Comparison of ENCODE assay signal across 8 mouse cellular contexts in genomic region chr7:122133338-122133625, GRCm38 (mm10). TPM values are rescaled to one million over a fixed set of nuclear protein-coding genes. Genes with fewer than 3 reads are reported as not detected.
DNase-seq lines count a peak whose midpoint lies in the region; ATAC-seq and TF ChIP-seq lines count a peak whose summit lies in the region.

No protein-coding gene starts in this region.

- WGBS in liver, adult 2 months = 13% methylated on average over 8 of the region's 8 CpGs
- 17% methylated on average over 8 of the region's 8 CpGs for WGBS in embryonic facial prominence, embryonic 13.5 days
- 15% methylated on average over 8 of the region's 8 CpGs for whole genome bisulfite sequencing in intestine, embryonic 15.5 days
- WGBS in neural tube, embryonic 13.5 days = 18% methylated on average over 8 of the region's 8 CpGs

- H3K9ac ChIP-seq in liver, adult 2 months (ENCODE audit: low read depth, low read length) = peak overlapping the region; percentile 89
- peak overlapping the region; percentile 91 for H3K9ac ChIP-seq in embryonic facial prominence, embryonic 13.5 days
- H3K9ac ChIP-seq in intestine, embryonic 15.5 days = peak overlapping the region; percentile 81
- peak overlapping the region; percentile 90 for H3K9ac ChIP-seq in neural tube, embryonic 13.5 days

- no peak for TF ChIP-seq POLR2A in liver, adult 2 months (IDR thresholded peaks at IDR 0.05; ENCODE audit: extremely low read depth, insufficient read depth, low read length)

- H3K36me3 ChIP-seq in liver, adult 2 months (ENCODE audit: control insufficient read depth, insufficient read depth, low read length) = peaks cover 24% of the 10 kb centered on the region
- H3K36me3 ChIP-seq in embryonic facial prominence, embryonic 13.5 days = peaks cover 42% of the 10 kb centered on the region
- H3K36me3 ChIP-seq in intestine, embryonic 15.5 days = no peaks in the 10 kb centered on the region
- peaks cover 38% of the 10 kb centered on the region for H3K36me3 ChIP-seq in neural tube, embryonic 13.5 days

- H3K27ac ChIP-seq in liver, adult 2 months (replicated peaks; ENCODE audit: insufficient read depth, low read depth, low read length) = peak overlapping the region; percentile 30; the same call in 1 of the 2 replicates
- peak overlapping the region; percentile 80 for H3K27ac ChIP-seq in embryonic facial prominence, embryonic 13.5 days
- peak overlapping the region; percentile 65; the same call in 1 of the 2 replicates for H3K27ac ChIP-seq in intestine, embryonic 15.5 days
- peak overlapping the region; percentile 70 for H3K27ac ChIP-seq in neural tube, embryonic 13.5 days (replicated peaks)

- no peak for TF ChIP-seq CTCF in liver, adult 2 months (IDR thresholded peaks at IDR 0.05; ENCODE audit: low read depth, low read length)

- H3K4me3 ChIP-seq in liver, adult 2 months (ENCODE audit: insufficient read depth, low read depth, low read length) = peak overlapping the region; percentile 84
- peak overlapping the region; percentile 93 for H3K4me3 ChIP-seq in embryonic facial prominence, embryonic 13.5 days
- peak overlapping the region; percentile 89 for H3K4me3 ChIP-seq in intestine, embryonic 15.5 days (replicated peaks)
- peak overlapping the region; percentile 96 for H3K4me3 ChIP-seq in neural tube, embryonic 13.5 days

- H3K9me3 ChIP-seq in embryonic facial prominence, embryonic 13.5 days = no peaks in the 10 kb centered on the region
- H3K9me3 ChIP-seq in intestine, embryonic 15.5 days = no peaks in the 10 kb centered on the region
- H3K9me3 ChIP-seq in neural tube, embryonic 13.5 days = no peaks in the 10 kb centered on the region

- ATAC-seq in embryonic facial prominence, embryonic 13.5 days (ENCODE audit: insufficient number of reproducible peaks, insufficient read depth, low FRiP score, low TSS enrichment, low read depth) = no peak
- no peak for ATAC-seq in intestine, embryonic 15.5 days
- peak; percentile 44; the same call in 1 of the 2 replicates for ATAC-seq in neural tube, embryonic 13.5 days (ENCODE audit: low read depth)

- 0 out of 2 replicates have a peak, but pooled peaks cover 4% of the 10 kb centered on the region for H3K4me1 ChIP-seq in liver, adult 2 months (ENCODE audit: control insufficient read depth, insufficient read depth, low read length)
- peaks cover 9% of the 10 kb centered on the region for H3K4me1 ChIP-seq in embryonic facial prominence, embryonic 13.5 days
- no peaks in the 10 kb centered on the region for H3K4me1 ChIP-seq in intestine, embryonic 15.5 days (replicated peaks)
- H3K4me1 ChIP-seq in neural tube, embryonic 13.5 days (replicated peaks) = peaks cover 19% of the 10 kb centered on the region

- no peak for DNase-seq in liver, adult 2 months (ENCODE audit: extremely low read depth, low read depth, low spot score)
- no peak for DNase-seq in liver
- no peak for DNase-seq in ovary, postnatal 36 days (ENCODE audit: low spot score)
- DNase-seq in spleen, postnatal 14 days (ENCODE audit: low spot score in 2 of 2) = no peak
- no peak for DNase-seq in urinary bladder, postnatal 14 days (ENCODE audit: low spot score)

- no peaks in the 10 kb centered on the region for H3K27me3 ChIP-seq in liver, adult 2 months (ENCODE audit: control insufficient read depth, insufficient read depth, low read length)
- H3K27me3 ChIP-seq in embryonic facial prominence, embryonic 13.5 days = no peaks in the 10 kb centered on the region
- H3K27me3 ChIP-seq in intestine, embryonic 15.5 days (replicated peaks) = no peaks in the 10 kb centered on the region
- no peaks in the 10 kb centered on the region for H3K27me3 ChIP-seq in neural tube, embryonic 13.5 days

- peak overlapping the region; percentile 81 for H3K4me2 ChIP-seq in embryonic facial prominence, embryonic 13.5 days
- H3K4me2 ChIP-seq in intestine, embryonic 15.5 days (replicated peaks) = peak overlapping the region; percentile 57
- peak overlapping the region; percentile 75 for H3K4me2 ChIP-seq in neural tube, embryonic 13.5 days

- peaks cover 3% of the 10 kb centered on the region; the same call in 1 of the 2 replicates for H3K79me2 ChIP-seq in liver, adult 2 months (ENCODE audit: control insufficient read depth, insufficient read depth, low read length)

RNA-seq across cellular contexts. Expression of gene Dctn5, which starts 0.4 kb away (rescaled TPM):
- 13.9 and 14.6 TPM in 2 replicates for total RNA-seq in liver, adult 2 months (2014; rRNA removed)
- 30.0 and 32.7 TPM in 2 replicates for polyA plus RNA-seq in liver, adult 2 months (2012; rRNA removed)
- polyA plus RNA-seq in embryonic facial prominence, embryonic 13.5 days (2015; fragmentation: Nextera tagmentation; extraction: Ambion mirVana) = 128 and 129 TPM in 2 replicates
- 112 and 121 TPM in 2 replicates for polyA plus RNA-seq in intestine, embryonic 15.5 days (2015; fragmentation: Nextera tagmentation; extraction: Ambion mirVana)
- polyA plus RNA-seq in neural tube, embryonic 13.5 days (2015; fragmentation: Nextera tagmentation; extraction: Ambion mirVana) = 162 and 168 TPM in 2 replicates

RNA-seq across cellular contexts. Expression of gene Palb2, which starts 0.5 kb away (rescaled TPM):
- total RNA-seq in liver, adult 2 months (2014; rRNA removed) = 0.83 and 1.4 TPM in 2 replicates
- 0.23 and 0.51 TPM in 2 replicates for polyA plus RNA-seq in liver, adult 2 months (2012; rRNA removed)
- polyA plus RNA-seq in embryonic facial prominence, embryonic 13.5 days (2015; fragmentation: Nextera tagmentation; extraction: Ambion mirVana) = 14.7 and 16.2 TPM in 2 replicates
- polyA plus RNA-seq in intestine, embryonic 15.5 days (2015; fragmentation: Nextera tagmentation; extraction: Ambion mirVana) = 12.2 and 14.4 TPM in 2 replicates
- 6.5 and 6.7 TPM in 2 replicates for polyA plus RNA-seq in neural tube, embryonic 13.5 days (2015; fragmentation: Nextera tagmentation; extraction: Ambion mirVana)

RNA-seq across cellular contexts. Expression of gene Plk1, which starts 26.0 kb away (rescaled TPM):
- total RNA-seq in liver, adult 2 months (2014; rRNA removed) = 0.40 and 0.74 TPM in 2 replicates
- 0.24 and 0.42 TPM in 2 replicates for polyA plus RNA-seq in liver, adult 2 months (2012; rRNA removed)
- 112 and 125 TPM in 2 replicates for polyA plus RNA-seq in embryonic facial prominence, embryonic 13.5 days (2015; fragmentation: Nextera tagmentation; extraction: Ambion mirVana)
- 113 and 122 TPM in 2 replicates for polyA plus RNA-seq in intestine, embryonic 15.5 days (2015; fragmentation: Nextera tagmentation; extraction: Ambion mirVana)
- polyA plus RNA-seq in neural tube, embryonic 13.5 days (2015; fragmentation: Nextera tagmentation; extraction: Ambion mirVana) = 23.5 and 27.4 TPM in 2 replicates

RNA-seq across cellular contexts. Expression of gene Ndufab1, which starts 31.6 kb away (rescaled TPM):
- 72.3 and 84.0 TPM in 2 replicates for total RNA-seq in liver, adult 2 months (2014; rRNA removed)
- polyA plus RNA-seq in liver, adult 2 months (2012; rRNA removed) = 379 and 468 TPM in 2 replicates
- 623 and 680 TPM in 2 replicates for polyA plus RNA-seq in embryonic facial prominence, embryonic 13.5 days (2015; fragmentation: Nextera tagmentation; extraction: Ambion mirVana)
- polyA plus RNA-seq in intestine, embryonic 15.5 days (2015; fragmentation: Nextera tagmentation; extraction: Ambion mirVana) = 907 and 931 TPM in 2 replicates
- 715 and 766 TPM in 2 replicates for polyA plus RNA-seq in neural tube, embryonic 13.5 days (2015; fragmentation: Nextera tagmentation; extraction: Ambion mirVana)

RNA-seq across cellular contexts. Expression of gene Ern2, which starts 52.7 kb away (rescaled TPM):
- total RNA-seq in liver, adult 2 months (2014; rRNA removed) = not detected in 2 replicates
- 0.04 and 0.10 TPM in 2 replicates for polyA plus RNA-seq in liver, adult 2 months (2012; rRNA removed)
- polyA plus RNA-seq in embryonic facial prominence, embryonic 13.5 days (2015; fragmentation: Nextera tagmentation; extraction: Ambion mirVana) = not detected in 2 replicates
- 4.8 and 6.2 TPM in 2 replicates for polyA plus RNA-seq in intestine, embryonic 15.5 days (2015; fragmentation: Nextera tagmentation; extraction: Ambion mirVana)
- polyA plus RNA-seq in neural tube, embryonic 13.5 days (2015; fragmentation: Nextera tagmentation; extraction: Ambion mirVana) = 0.68 and 1.0 TPM in 2 replicates

Comparison
In these comparisons a context has a peak if more than half of its experiments do, and no peak if none do; other contexts are left out.
1. H3K27ac ChIP-seq: peak in every context shown above with its lines; median percentile 80 in embryonic facial prominence, embryonic 13.5 days; 70 in neural tube, embryonic 13.5 days; 65 in intestine, embryonic 15.5 days; 30 in liver, adult 2 months.
2. RNA of gene Plk1, which starts 26.0 kb away (polyA plus RNA-seq): 112 to 125 TPM in embryonic facial prominence, embryonic 13.5 days, 113 to 122 TPM in intestine, embryonic 15.5 days and 23.5 to 27.4 TPM in neural tube, embryonic 13.5 days; 0.24 to 0.42 TPM in liver, adult 2 months; every median in the first group is over 10 times any median in the second.
3. Peak in every context shown above with its lines, with median percentiles within 50 percentile points of each other: H3K4me3 ChIP-seq, H3K9ac ChIP-seq and H3K4me2 ChIP-seq.